Mouse (Mus musculus): ENCODE data around the gene Med28.

Gene Med28

DNA sequence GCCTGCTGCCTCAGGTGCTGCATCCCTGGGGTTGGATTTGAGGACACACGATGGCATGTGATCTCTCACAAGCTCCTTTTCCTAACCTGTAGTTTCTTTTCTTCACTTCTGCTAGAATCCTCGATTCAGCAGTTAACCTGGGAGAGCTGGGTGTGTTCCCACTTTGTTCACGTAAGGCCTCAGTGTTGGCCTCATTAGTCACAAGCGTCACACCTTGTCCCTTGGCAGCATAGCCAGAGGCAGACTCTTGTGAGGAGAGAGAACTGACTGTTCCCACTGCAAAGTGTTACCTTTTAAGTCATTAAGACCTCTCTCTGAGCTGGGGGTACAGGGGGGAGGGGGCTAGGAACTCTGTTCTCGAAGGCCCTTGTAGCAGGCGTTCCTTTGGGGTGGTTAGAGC lies 7.1 kb upstream of the Med28 start:
- no peak for DNase-seq (ENCODE audit: low read depth, low spot score)

DNA sequence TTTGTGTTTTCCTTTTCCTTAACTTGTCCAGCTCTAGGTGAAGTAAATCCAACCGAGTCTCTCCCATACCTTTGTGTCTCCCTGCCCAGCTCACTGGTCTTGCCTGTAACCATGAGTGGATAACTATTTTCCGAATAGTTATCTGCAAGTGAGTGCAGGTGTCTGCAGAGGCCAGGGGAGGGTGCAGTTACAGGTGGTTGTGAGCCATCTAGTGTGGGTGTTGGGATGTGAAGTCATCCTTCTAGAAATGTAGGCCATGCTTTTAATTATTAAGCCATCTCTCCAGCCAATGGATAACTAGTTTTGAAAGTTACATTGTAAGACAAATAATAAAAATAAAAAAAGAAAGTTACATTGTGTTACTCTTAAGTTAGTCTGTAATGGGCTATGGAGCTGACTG lies 6.5 kb upstream of the Med28 start:
- DNase-seq (ENCODE audit: low read depth, low spot score): no peak

DNA sequence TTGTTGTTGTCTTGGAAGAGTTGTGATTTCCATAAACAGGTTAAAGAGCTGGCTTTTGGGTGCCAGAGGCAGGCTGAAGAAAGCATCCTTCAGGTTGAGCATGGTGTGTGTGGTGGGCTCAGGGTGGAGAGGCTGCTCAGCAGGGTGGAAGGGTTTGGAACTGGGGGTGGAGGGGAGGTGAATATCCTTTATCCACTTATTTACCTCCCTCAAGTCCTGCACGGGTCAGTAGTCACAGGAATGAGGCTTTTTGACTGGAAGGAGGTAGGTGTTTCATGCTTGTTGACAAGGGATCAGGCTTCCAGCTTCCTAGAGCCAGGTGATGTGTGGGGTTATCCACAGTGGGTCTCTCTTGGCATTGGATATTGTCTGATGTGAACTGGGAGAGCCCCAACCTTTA lies 5.4 kb upstream of the Med28 start:
- DNase-seq (ENCODE audit: low read depth, low spot score): no peak

- DNase-seq (ENCODE audit: low read depth, low spot score): no peak
These were observed 4.8 kb upstream of the Med28 start for GRCm38 (mm10) chr5:45515151-45515743.

- DNase-seq (ENCODE audit: low read depth, low spot score): no peak
These were observed 731 bp downstream of the Med28 start for GRCm38 (mm10) chr5:45520809-45521110.

DNA sequence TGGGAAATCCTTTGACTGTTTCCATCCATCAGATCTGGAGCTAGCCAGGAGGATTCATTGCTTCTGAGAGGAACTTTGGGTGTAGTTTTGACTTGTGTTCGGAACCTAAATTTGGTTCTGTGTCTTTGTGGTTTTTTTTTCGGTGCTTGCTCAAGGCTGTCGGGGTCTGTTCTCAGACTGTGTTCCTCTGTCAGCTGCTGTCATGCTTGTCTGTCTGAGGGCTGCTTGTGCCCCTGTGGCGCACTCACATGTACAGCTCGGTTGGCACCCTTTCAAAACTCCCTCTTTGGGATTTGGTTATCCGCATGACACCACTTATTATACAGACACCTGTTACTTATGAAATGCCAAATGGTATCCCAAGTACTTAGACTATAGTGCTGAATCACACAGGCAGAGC lies 1.6 kb downstream of the Med28 start:
- DNase-seq (ENCODE audit: low read depth, low spot score): no peak

DNA sequence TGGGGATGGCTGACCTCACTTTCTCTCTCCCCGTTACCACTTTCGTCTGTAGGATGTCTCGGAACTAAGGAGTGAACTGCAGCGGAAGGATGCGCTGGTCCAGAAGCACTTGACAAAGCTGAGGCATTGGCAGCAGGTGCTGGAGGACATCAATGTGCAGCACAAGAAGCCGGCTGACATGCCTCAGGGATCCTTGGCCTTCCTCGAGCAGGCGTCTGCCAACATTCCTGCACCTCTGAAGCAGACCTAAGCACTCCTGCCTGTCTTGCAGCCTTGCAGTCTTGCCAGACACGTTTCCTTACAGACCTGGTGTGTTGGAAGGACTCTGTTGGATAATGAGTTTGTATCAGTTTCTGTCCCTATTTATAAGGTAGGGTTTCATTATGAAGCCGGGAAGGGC lies 5.1 kb downstream of the Med28 start:
- DNase-seq (ENCODE audit: low read depth, low spot score): no peak

DNA sequence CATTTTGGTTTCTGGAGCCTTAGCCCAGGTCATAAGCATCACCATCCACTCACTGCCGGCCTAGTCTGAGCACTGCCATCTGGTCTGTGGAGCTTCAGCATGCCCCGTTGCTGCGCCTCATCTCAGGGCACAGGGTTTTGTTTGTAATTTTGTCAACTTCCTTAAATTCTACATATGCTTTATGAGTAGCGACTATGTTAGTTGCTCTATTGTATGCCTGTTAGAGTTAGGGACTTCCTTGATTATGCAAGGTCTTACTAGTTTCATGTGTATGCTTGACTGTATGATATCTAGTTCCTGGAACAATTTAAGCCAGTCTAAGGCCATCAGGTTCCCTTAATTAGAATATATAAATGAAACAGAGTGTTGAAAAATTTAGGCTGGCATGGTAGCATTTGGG lies 6.3 kb downstream of the Med28 start:
- DNase-seq (ENCODE audit: low read depth, low spot score): no peak

DNA sequence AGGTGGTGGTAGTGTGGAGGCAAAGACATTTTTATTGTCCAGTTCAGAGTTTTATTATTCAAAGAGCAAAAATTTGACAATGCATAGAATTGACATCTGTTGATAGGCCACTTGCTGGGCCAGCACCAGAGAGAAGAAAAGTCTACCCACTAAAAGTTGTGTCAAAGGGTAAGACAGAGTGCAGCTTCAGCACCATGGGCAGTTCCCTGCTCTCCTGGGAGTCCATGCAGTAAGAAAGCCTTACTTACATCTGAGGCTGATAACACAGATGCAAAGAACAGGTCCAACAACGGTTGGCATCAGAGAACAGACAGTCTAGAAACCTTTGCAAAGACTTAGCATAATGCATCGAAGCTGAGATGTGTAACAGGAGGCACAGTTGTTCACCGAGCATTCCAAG lies 9.7 kb downstream of the Med28 start:
- DNase-seq (ENCODE audit: low read depth, low spot score): no peak

- DNase-seq (ENCODE audit: low read depth, low spot score): no peak
These were observed 14.5 kb downstream of the Med28 start for GRCm38 (mm10) chr5:45534319-45535098.

GRCm38 (mm10) chr5:45535177-45535576 lies 15.1 kb downstream of the Med28 start:
- DNase-seq (ENCODE audit: low read depth, low spot score): no peak

GRCm38 (mm10) chr5:45539502-45539901 lies 19.5 kb downstream of the Med28 start:
- DNase-seq (ENCODE audit: low read depth, low spot score): no peak

DNA sequence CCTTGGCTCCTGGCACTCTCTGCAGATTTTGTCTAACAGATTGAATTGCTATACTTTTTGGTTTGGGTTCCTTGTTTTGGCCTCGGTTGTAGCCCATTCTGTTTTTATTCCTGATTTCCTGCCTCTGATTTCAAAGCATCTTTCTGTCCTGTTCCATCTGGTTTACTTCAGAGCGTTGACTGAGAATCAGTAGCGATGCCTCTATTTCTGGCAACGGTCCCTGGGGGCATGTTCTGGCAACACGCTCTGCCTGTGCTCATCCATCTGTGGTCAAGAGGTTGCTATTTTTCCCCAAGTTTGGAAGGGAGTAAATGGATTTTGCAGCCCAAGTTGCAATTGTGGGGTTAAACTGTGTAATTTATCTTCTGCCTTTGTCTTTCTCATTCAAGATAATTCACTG lies 23.3 kb downstream of the Med28 start:
- DNase-seq (ENCODE audit: low read depth, low spot score): no peak

DNA sequence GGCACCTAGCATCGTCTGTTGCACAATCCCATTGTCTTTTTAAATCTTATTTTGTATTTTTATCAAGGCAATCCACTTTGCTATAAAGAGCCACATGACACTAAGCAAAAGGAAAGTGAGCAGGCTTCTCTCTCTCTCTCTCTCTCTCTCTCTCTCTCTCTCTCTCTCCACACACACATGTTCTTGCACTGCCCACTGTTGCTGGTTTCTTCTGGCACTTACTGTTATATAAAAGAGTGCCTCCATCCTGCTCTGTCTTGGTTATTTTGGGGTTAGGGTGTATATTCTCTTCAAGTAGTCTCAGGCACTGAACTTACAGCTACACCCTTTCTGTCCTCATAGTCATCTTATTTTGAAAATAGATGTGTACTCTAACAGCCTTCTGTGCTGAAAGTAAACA lies 29.6 kb downstream of the Med28 start:
- no peak for DNase-seq (ENCODE audit: low read depth, low spot score)

DNA sequence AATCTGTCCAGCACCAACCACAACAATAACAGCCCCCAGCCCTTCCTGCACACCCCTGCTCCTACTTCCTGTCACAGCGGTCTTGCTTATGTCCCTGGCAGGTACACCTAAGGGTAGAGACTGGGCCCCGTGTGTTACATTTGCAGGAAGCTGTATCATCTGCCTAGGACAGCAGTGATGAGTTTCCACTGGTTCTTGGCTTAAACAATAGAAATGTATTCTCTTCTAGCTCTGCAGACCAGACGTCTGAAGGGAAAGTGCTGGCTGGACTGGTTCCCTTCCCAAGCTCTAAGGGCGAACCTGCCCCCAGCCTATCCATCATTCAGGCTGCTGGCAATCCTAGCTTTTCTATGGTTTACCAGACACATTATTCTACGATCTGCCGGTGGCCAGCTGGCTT lies 44.0 kb downstream of the Med28 start:
- DNase-seq (ENCODE audit: low read depth, low spot score): no peak

DNA sequence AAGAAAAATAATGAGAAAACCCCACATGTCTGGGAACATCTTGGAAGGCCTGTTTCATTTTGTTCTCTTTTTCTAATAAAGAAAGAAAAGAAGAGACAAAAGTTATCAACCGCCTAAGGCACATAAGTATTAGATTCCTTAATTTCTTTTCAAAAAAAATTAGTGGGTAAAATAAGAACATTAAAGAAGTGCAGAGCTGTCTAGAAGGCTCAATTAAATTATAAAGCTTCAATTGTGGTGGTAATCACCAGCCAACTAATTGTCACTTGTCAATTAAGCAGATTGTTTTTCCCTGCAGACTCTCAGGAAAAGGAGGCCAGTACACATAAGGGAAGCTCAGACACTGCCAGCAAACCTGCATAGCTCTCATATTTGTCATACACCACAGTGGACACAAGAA lies 45.8 kb downstream of the Med28 start:
- DNase-seq (ENCODE audit: low read depth, low spot score): no peak

- DNase-seq (ENCODE audit: low read depth, low spot score): no peak
These were observed 52.8 kb downstream of the Med28 start for GRCm38 (mm10) chr5:45572816-45573215.

DNA sequence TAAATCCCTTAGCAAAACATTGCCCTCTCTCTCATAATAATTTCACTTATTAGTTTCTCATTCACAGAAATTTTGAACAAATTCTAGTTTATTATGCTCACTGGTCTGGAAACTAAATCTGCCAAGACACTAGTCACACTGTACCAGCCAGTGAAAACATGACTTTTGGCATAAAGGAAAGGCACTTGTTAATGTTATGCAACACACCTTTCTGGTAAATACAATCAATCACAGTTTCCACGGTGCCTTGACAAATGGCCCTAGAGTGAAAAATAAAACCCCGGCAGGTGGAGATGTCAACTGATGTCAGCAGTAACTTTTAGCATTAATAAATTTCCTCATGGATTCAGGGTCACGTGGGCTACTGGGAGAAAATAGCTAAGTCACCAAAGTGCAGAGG lies 56.7 kb downstream of the Med28 start:
- DNase-seq (ENCODE audit: low read depth, low spot score): no peak

- DNase-seq (ENCODE audit: low read depth, low spot score): no peak
These were observed 57.3 kb downstream of the Med28 start for GRCm38 (mm10) chr5:45577376-45577775.

All from retina, adult 2 months (tissue).